ENCODE assay signal across 8 mouse cellular contexts in the genomic region with DNA sequence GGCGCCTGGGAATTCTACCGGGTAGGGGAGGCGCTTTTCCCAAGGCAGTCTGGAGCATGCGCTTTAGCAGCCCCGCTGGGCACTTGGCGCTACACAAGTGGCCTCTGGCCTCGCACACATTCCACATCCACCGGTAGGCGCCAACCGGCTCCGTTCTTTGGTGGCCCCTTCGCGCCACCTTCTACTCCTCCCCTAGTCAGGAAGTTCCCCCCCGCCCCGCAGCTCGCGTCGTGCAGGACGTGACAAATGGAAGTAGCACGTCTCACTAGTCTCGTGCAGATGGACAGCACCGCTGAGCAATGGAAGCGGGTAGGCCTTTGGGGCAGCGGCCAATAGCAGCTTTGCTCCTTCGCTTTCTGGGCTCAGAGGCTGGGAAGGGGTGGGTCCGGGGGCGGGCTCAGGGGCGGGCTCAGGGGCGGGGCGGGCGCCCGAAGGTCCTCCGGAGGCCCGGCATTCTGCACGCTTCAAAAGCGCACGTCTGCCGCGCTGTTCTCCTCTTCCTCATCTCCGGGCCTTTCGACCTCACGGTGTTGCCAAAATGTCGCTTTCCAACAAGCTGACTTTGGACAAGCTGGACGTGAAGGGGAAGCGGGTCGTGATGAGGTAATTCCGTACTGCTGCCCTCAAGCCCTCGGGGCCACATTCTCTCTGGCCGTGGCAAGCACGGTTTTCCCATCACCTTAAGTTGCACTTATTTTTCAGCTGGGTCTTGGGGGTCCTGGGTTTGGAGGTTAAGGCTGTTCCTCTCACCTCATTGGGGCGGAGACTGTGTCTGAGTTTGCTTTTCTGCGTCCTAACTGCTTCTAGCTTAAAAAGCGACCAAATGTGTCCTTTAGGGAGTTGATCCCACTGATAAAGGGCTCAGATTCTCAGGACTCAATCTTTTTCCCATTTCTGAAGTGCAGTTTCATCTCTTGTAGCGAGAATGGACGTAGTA. TPM values are rescaled to one million over a fixed set of nuclear protein-coding genes. Genes with fewer than 3 reads are reported as not detected.
A peak's percentile ranks its signal among the peaks of the same experiment; 100 is the strongest.
DNase-seq lines count a peak whose midpoint lies in the region; ATAC-seq and TF ChIP-seq lines count a peak whose summit lies in the region.

Gene Pgk1, plus strand, starts transcription at position 388 of the 937 bp plus-strand sequence.

- peak within 1 kb of the TSS; percentile 80 for H3K27ac ChIP-seq in bone marrow, adult 2 months (ENCODE audit: control insufficient read depth, insufficient read depth, low read depth, low read length, poor library complexity)
- H3K27ac ChIP-seq in embryonic facial prominence, embryonic 15.5 days (replicated peaks): peak within 1 kb of the TSS; percentile 91
- peak within 1 kb of the TSS; percentile 86 for H3K27ac ChIP-seq in limb, embryonic 14.5 days (replicated peaks; ENCODE audit: low read depth, low read length)
- H3K27ac ChIP-seq in midbrain, postnatal 0 days (ENCODE audit: low read depth, low read length): peak within 1 kb of the TSS; percentile 65

- DNase-seq in 416B (ENCODE audit: low read depth): peak; percentile 98
- DNase-seq in heart, adult 8-10 months (ENCODE audit: low spot score): peak; percentile 92
- peak; percentile 97 for DNase-seq in kidney, adult 9 months
- DNase-seq in limb, embryonic 14.5 days (ENCODE audit: low spot score): peak; percentile 93
- DNase-seq in midbrain, postnatal 0 days (ENCODE audit: low spot score): peak; percentile 96
- peak; percentile 68 to 74 for DNase-seq in spleen, postnatal 14 days (ENCODE audit: low spot score in 2 of 2)

- no peaks in the 10 kb centered on the region for H3K27me3 ChIP-seq in embryonic facial prominence, embryonic 15.5 days
- no peaks in the 10 kb centered on the region for H3K27me3 ChIP-seq in limb, embryonic 14.5 days (ENCODE audit: control insufficient read depth, insufficient read depth, low read length)
- no peaks in the 10 kb centered on the region for H3K27me3 ChIP-seq in midbrain, postnatal 0 days (ENCODE audit: insufficient read depth, low read length)

- TF ChIP-seq POLR2A in bone marrow, adult 2 months (IDR thresholded peaks at IDR 0.05; ENCODE audit: borderline replicate concordance, control insufficient read depth, low read depth, low read length): peak; percentile 58; the same call in 1 of the 2 replicates
- TF ChIP-seq POLR2A in limb, embryonic 14.5 days (IDR thresholded peaks at IDR 0.05; ENCODE audit: borderline replicate concordance, extremely low read depth, insufficient read depth, insufficient read length): peak; percentile 24; the same call in 1 of the 2 replicates

- WGBS in bone marrow, adult 2 months: 9% methylated on average over 55 of the region's 55 CpGs
- 10% methylated on average over 52 of the region's 55 CpGs for WGBS in embryonic facial prominence, embryonic 15.5 days
- WGBS in limb, embryonic 14.5 days: 16% methylated on average over 41 of the region's 55 CpGs
- WGBS in midbrain, postnatal 0 days: 17% methylated on average over 38 of the region's 55 CpGs

- peak within 1 kb of the TSS; percentile 28 for H3K9ac ChIP-seq in embryonic facial prominence, embryonic 15.5 days
- peak within 1 kb of the TSS; percentile 56 for H3K9ac ChIP-seq in limb, embryonic 14.5 days (ENCODE audit: low read depth, low read length, severe bottlenecking)
- peak within 1 kb of the TSS; percentile 54 for H3K9ac ChIP-seq in midbrain, postnatal 0 days (replicated peaks; ENCODE audit: low read length, poor library complexity, severe bottlenecking)

- no peaks in the 10 kb centered on the region for H3K9me3 ChIP-seq in embryonic facial prominence, embryonic 15.5 days (replicated peaks)
- no peaks in the 10 kb centered on the region for H3K9me3 ChIP-seq in limb, embryonic 14.5 days (ENCODE audit: control insufficient read depth, low read length)
- H3K9me3 ChIP-seq in midbrain, postnatal 0 days (ENCODE audit: low read length): no peaks in the 10 kb centered on the region

- peak within 1 kb of the TSS; percentile 53 for H3K4me2 ChIP-seq in embryonic facial prominence, embryonic 15.5 days (replicated peaks)
- peak within 1 kb of the TSS; percentile 50 for H3K4me2 ChIP-seq in limb, embryonic 14.5 days (replicated peaks; ENCODE audit: low read depth, low read length, severe bottlenecking)
- peak within 1 kb of the TSS; percentile 61 for H3K4me2 ChIP-seq in midbrain, postnatal 0 days (ENCODE audit: low read depth, low read length, poor library complexity, severe bottlenecking)

- no peaks in the 10 kb centered on the region; the same call in 1 of the 2 replicates for H3K4me1 ChIP-seq in bone marrow, adult 2 months (ENCODE audit: control insufficient read depth, insufficient read depth, low read length)
- 0 out of 2 replicates have a peak, but pooled peaks cover 7% of the 10 kb centered on the region for H3K4me1 ChIP-seq in embryonic facial prominence, embryonic 15.5 days
- H3K4me1 ChIP-seq in limb, embryonic 14.5 days (ENCODE audit: control insufficient read depth, insufficient read depth, low read length): no peaks in the 10 kb centered on the region
- H3K4me1 ChIP-seq in midbrain, postnatal 0 days (ENCODE audit: insufficient read depth, low read length): no peaks in the 10 kb centered on the region

- no peaks in the 10 kb centered on the region for H3K36me3 ChIP-seq in embryonic facial prominence, embryonic 15.5 days
- no peaks in the 10 kb centered on the region for H3K36me3 ChIP-seq in limb, embryonic 14.5 days (ENCODE audit: control insufficient read depth, insufficient read depth, low read length)
- no peaks in the 10 kb centered on the region for H3K36me3 ChIP-seq in midbrain, postnatal 0 days (ENCODE audit: insufficient read depth, low read length)

- TF ChIP-seq CTCF in bone marrow, adult 2 months (IDR thresholded peaks at IDR 0.05; ENCODE audit: control insufficient read depth, insufficient read depth, low read length): peak; percentile 9; the same call in 1 of the 2 replicates
- TF ChIP-seq CTCF in midbrain, postnatal 0 days (IDR thresholded peaks at IDR 0.05): peak; percentile 41

- H3K4me3 ChIP-seq in bone marrow, adult 2 months (replicated peaks; ENCODE audit: control insufficient read depth, low read depth, low read length): peak within 1 kb of the TSS; percentile 95
- peak within 1 kb of the TSS; percentile 51 for H3K4me3 ChIP-seq in embryonic facial prominence, embryonic 15.5 days (replicated peaks)
- peak within 1 kb of the TSS; percentile 50 for H3K4me3 ChIP-seq in limb, embryonic 14.5 days (replicated peaks; ENCODE audit: low read length)
- H3K4me3 ChIP-seq in midbrain, postnatal 0 days (ENCODE audit: low read depth, low read length): peak within 1 kb of the TSS; percentile 43

- ATAC-seq in embryonic facial prominence, embryonic 15.5 days (ENCODE audit: insufficient number of reproducible peaks, low FRiP score, low TSS enrichment, low read depth): peak; percentile 96
- ATAC-seq in limb, embryonic 14.5 days (ENCODE audit: low FRiP score, low read depth): peak; percentile 96
- ATAC-seq in midbrain, postnatal 0 days (ENCODE audit: low FRiP score): peak; percentile 99

RNA-seq across cellular contexts. Expression of gene Pgk1, which starts in this region (rescaled TPM):
- polyA plus RNA-seq in bone marrow, adult 2 months (2011; ENCODE audit: insufficient read depth, insufficient read length, low replicate concordance, missing spikeins): 65.0 and 145 TPM in 2 replicates
- 281 and 326 TPM in 2 replicates for polyA plus RNA-seq in embryonic facial prominence, embryonic 15.5 days (2015; fragmentation: Nextera tagmentation; extraction: Ambion mirVana)
- 100 to 1,000 TPM; 423 to 432 (median 428) TPM for total RNA-seq in heart, adult 8-10 months (2022)
- 329 and 352 TPM in 2 replicates for polyA plus RNA-seq in limb, embryonic 14.5 days (2012; rRNA removed)
- 312 and 332 TPM in 2 replicates for polyA plus RNA-seq in limb, embryonic 14.5 days (2014; fragmentation: Nextera tagmentation; extraction: Ambion mirVana)
- total RNA-seq in midbrain, postnatal 0 days (2014; rRNA removed): 201 and 259 TPM in 2 replicates
- 253 and 272 TPM in 2 replicates for polyA plus RNA-seq in midbrain, postnatal 0 days (2015; fragmentation: Nextera tagmentation; extraction: Ambion mirVana)

Comparison
In these comparisons a context has a peak if more than half of its experiments do, and no peak if none do; other contexts are left out.
1. Peak in every context shown above with its lines: DNase-seq, ATAC-seq, H3K4me3 ChIP-seq and H3K27ac ChIP-seq.
2. H3K4me3 ChIP-seq: peak in every context shown above with its lines; median percentile 95 in bone marrow, adult 2 months; 51 in embryonic facial prominence, embryonic 15.5 days; 50 in limb, embryonic 14.5 days; 43 in midbrain, postnatal 0 days.